Mouse (Mus musculus): ENCODE data around the gene Prr12.

The Prr12 gene

GRCm38 (mm10) chr7:45019031-45019571 is 33.6 kb downstream of the Prr12 start:
- no peak for DNase-seq

- DNase-seq = peak; percentile 97
Measured at GRCm38 (mm10) chr7:45017242-45018061, 35.2 kb downstream of the Prr12 start, which contains the start of gene Rras. Rras (plus strand) TSS chr7:45017961.

- DNase-seq = no peak
Measured at GRCm38 (mm10) chr7:45016761-45017160, 35.9 kb downstream of the Prr12 start.

- DNase-seq = peak; percentile 100
Measured at GRCm38 (mm10) chr7:45015957-45016612, 36.6 kb downstream of the Prr12 start, which contains the start of gene Scaf1. Scaf1 (minus strand) TSS chr7:45016363.

GRCm38 (mm10) chr7:45015344-45015956 is 37.2 kb downstream of the Prr12 start:
- DNase-seq = no peak

- no peak for DNase-seq
Measured at GRCm38 (mm10) chr7:45014096-45014451, 38.6 kb downstream of the Prr12 start.

GRCm38 (mm10) chr7:45013366-45014095 is 39.1 kb downstream of the Prr12 start:
- DNase-seq = no peak

GRCm38 (mm10) chr7:45012824-45013223 is 39.9 kb downstream of the Prr12 start:
- no peak for DNase-seq

GRCm38 (mm10) chr7:45012011-45012410 is 40.7 kb downstream of the Prr12 start:
- DNase-seq = no peak

- no peak for DNase-seq
Measured at GRCm38 (mm10) chr7:45008411-45008810, 44.3 kb downstream of the Prr12 start.

- no peak for DNase-seq
Measured at GRCm38 (mm10) chr7:45007846-45008245, 44.8 kb downstream of the Prr12 start.

- DNase-seq = no peak
Measured at GRCm38 (mm10) chr7:45007141-45007540, 45.5 kb downstream of the Prr12 start.

GRCm38 (mm10) chr7:45006503-45006902 is 46.2 kb downstream of the Prr12 start:
- DNase-seq = no peak

- DNase-seq = no peak
Measured at GRCm38 (mm10) chr7:45005321-45005992, 47.2 kb downstream of the Prr12 start.

GRCm38 (mm10) chr7:45004546-45004945 is 48.1 kb downstream of the Prr12 start:
- no peak for DNase-seq

GRCm38 (mm10) chr7:45002440-45002839 is 50.2 kb downstream of the Prr12 start:
- no peak for DNase-seq

GRCm38 (mm10) chr7:45000539-45001114 is 52.1 kb downstream of the Prr12 start:
- no peak for DNase-seq

- DNase-seq = no peak
Measured at GRCm38 (mm10) chr7:44999753-45000152, 52.9 kb downstream of the Prr12 start.

- DNase-seq = peak; percentile 38
Measured at GRCm38 (mm10) chr7:44998501-44998955, 54.2 kb downstream of the Prr12 start, which contains the start of gene Bcl2l12. Bcl2l12 (minus strand) TSS chr7:44998712.

GRCm38 (mm10) chr7:44997940-44998428 is 54.7 kb downstream of the Prr12 start:
- DNase-seq = no peak

- DNase-seq = peak; percentile 97
Measured at GRCm38 (mm10) chr7:44997231-44997939, 55.3 kb downstream of the Prr12 start, which contains the start of gene Irf3. Irf3 (plus strand) TSS chr7:44997648.
